Comparison of ENCODE assay signal across 9 mouse cellular contexts in the genomic region with DNA sequence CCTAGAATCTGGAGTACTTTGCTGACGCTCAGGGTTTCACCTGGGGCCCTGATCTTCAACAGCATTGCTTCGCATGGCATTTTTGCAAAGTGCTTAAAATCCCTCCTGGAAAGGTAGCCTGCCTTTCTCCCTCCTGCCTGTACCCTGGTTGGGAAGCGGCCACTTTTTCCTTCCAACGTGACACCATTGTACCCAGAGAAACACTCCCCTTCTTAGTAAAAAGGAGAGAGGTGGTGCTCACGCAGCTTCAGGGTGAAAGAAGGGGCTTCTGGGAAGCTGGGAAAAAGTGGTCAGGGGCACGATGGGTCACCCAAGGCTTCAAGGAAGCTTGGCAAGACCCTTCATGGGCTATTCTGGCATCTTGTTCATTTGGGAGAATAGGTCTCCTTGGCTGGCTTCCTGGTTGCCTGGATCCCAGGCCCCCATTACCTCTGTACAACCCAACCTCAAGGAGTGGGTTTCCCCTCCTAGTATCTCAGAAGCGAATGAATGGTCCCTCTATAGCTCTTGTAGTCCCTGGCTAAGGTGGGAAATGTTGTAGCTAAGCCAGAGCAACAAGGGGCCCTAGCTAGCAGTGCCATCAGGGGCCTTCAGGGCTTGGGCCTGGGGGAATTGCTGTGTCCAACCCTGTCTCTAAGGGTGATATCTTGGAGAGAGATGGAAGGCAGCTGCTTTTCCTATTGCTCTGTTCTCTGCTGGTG. TPM values are rescaled to one million over a fixed set of nuclear protein-coding genes. Genes with fewer than 3 reads are reported as not detected.
DNase-seq lines count a peak whose midpoint lies in the region; ATAC-seq and TF ChIP-seq lines count a peak whose summit lies in the region.
"Had no signal": no experiment of that assay in that cellular context is flagged by ENCODE, and none has a peak within 500 bp of the region (broad histone marks: within the 10 kb centered on the region; RNA-seq: fewer than 3 reads in every experiment).

No protein-coding gene starts in this region.

- no peak for TF ChIP-seq POLR2A in brain, embryonic 14.5 days (IDR thresholded peaks at IDR 0.05; ENCODE audit: borderline replicate concordance, extremely low read depth, insufficient read depth, insufficient read length, poor library complexity, severe bottlenecking)

- peak overlapping the region; percentile 99 for H3K4me2 ChIP-seq in heart, embryonic 12.5 days
- H3K4me2 ChIP-seq in hindbrain, embryonic 11.5 days (replicated peaks; ENCODE audit: low read depth, low read length) = peak overlapping the region; percentile 87
- H3K4me2 ChIP-seq in liver, embryonic 16.5 days (ENCODE audit: low read depth, low read length) = peak overlapping the region; percentile 86

- H3K27me3 ChIP-seq in heart, embryonic 12.5 days (replicated peaks) = peaks cover 67% of the 10 kb centered on the region
- peaks cover 4% of the 10 kb centered on the region for H3K27me3 ChIP-seq in hindbrain, embryonic 11.5 days (ENCODE audit: control insufficient read depth, insufficient read depth, low read length)
- peaks cover 41% of the 10 kb centered on the region for H3K27me3 ChIP-seq in liver, embryonic 16.5 days (ENCODE audit: control insufficient read depth, insufficient read depth, low read depth, low read length)

- TF ChIP-seq CTCF in brain, embryonic 14.5 days (IDR thresholded peaks at IDR 0.05; ENCODE audit: borderline replicate concordance, extremely low read depth, insufficient read depth, insufficient read length) = no peak

- H3K4me3 ChIP-seq in heart, embryonic 12.5 days = peak overlapping the region; percentile 75
- H3K4me3 ChIP-seq in hindbrain, embryonic 11.5 days (ENCODE audit: low read depth, low read length) = peak overlapping the region; percentile 72
- H3K4me3 ChIP-seq in liver, embryonic 16.5 days (ENCODE audit: low read depth, low read length) = peak overlapping the region; percentile 63

- WGBS in heart, embryonic 12.5 days = 32% methylated on average over 7 of the region's 7 CpGs
- WGBS in hindbrain, embryonic 11.5 days = 22% methylated on average over 7 of the region's 7 CpGs
- WGBS in liver, embryonic 16.5 days (ENCODE audit: insufficient replicate concordance) = 30% methylated on average over 7 of the region's 7 CpGs

- H3K36me3 ChIP-seq in heart, embryonic 12.5 days = no peaks in the 10 kb centered on the region
- no peaks in the 10 kb centered on the region for H3K36me3 ChIP-seq in hindbrain, embryonic 11.5 days (ENCODE audit: control insufficient read depth, insufficient read depth, low read length)
- H3K36me3 ChIP-seq in liver, embryonic 16.5 days (ENCODE audit: control insufficient read depth, insufficient read depth) = no peaks in the 10 kb centered on the region

- ATAC-seq in heart, embryonic 12.5 days (ENCODE audit: insufficient number of reproducible peaks, low FRiP score) = no peak
- no peak for ATAC-seq in hindbrain, embryonic 11.5 days (ENCODE audit: low FRiP score)
- ATAC-seq in liver, embryonic 16.5 days (ENCODE audit: low read depth) = no peak

- peaks cover 8% of the 10 kb centered on the region; the same call in 1 of the 2 replicates for H3K9me3 ChIP-seq in heart, embryonic 12.5 days (replicated peaks)
- no peaks in the 10 kb centered on the region for H3K9me3 ChIP-seq in hindbrain, embryonic 11.5 days (ENCODE audit: control insufficient read depth, low read length)
- H3K9me3 ChIP-seq in liver, embryonic 16.5 days (replicated peaks; ENCODE audit: control insufficient read depth, low read length) = no peaks in the 10 kb centered on the region

- no peak overlapping the region for H3K27ac ChIP-seq in heart, embryonic 12.5 days (ENCODE audit: poor library complexity, severe bottlenecking)
- no peak overlapping the region for H3K27ac ChIP-seq in hindbrain, embryonic 11.5 days (ENCODE audit: low read depth, low read length)
- no peak overlapping the region for H3K27ac ChIP-seq in liver, embryonic 16.5 days (ENCODE audit: low read length)
- H3K27ac ChIP-seq: macrophage had no signal

- DNase-seq in heart, postnatal 14 days = no peak
- peak; percentile 14 for DNase-seq in brain, embryonic 14.5 days (ENCODE audit: low read depth)
- peak; percentile 15 for DNase-seq in hindbrain, embryonic 11.5 days (ENCODE audit: low spot score)
- no peak for DNase-seq in thymus, postnatal 25 days
- DNase-seq in ovary, postnatal 14 days (ENCODE audit: low spot score) = no peak
- DNase-seq in MN1 (ENCODE audit: low spot score) = no peak

- peak overlapping the region; percentile 76; the same call in 1 of the 2 replicates for H3K9ac ChIP-seq in heart, embryonic 12.5 days
- peak overlapping the region; percentile 74 for H3K9ac ChIP-seq in hindbrain, embryonic 11.5 days (ENCODE audit: low read depth, low read length)
- no peak overlapping the region for H3K9ac ChIP-seq in liver, embryonic 16.5 days (ENCODE audit: low read depth, low read length)

- intact Hi-C loops in heart, postnatal 14 days (cut with DNase I) = no loop called here

- H3K4me1 ChIP-seq in heart, embryonic 12.5 days (replicated peaks) = peaks cover 39% of the 10 kb centered on the region
- H3K4me1 ChIP-seq in hindbrain, embryonic 11.5 days (replicated peaks; ENCODE audit: control insufficient read depth, insufficient read depth, low read length) = peaks cover 9% of the 10 kb centered on the region
- H3K4me1 ChIP-seq in liver, embryonic 16.5 days (ENCODE audit: control insufficient read depth, low read depth, low read length) = peaks cover 5% of the 10 kb centered on the region

RNA-seq across cellular contexts. Expression of gene Rims3, which starts 0.9 kb away (rescaled TPM):
- polyA plus RNA-seq in heart, embryonic 12.5 days (2016; fragmentation: Nextera tagmentation; extraction: Ambion mirVana) = 1.4 and 1.8 TPM in 2 replicates
- total RNA-seq in heart, postnatal 14 days (2021) = under 1 TPM; 0.12 to 0.22 TPM
- 21.8 and 39.8 TPM in 2 replicates for polyA plus RNA-seq in brain, embryonic 14.5 days (2012; rRNA removed)
- 3.5 and 3.6 TPM in 2 replicates for polyA plus RNA-seq in hindbrain, embryonic 11.5 days (2014; fragmentation: Nextera tagmentation; extraction: Ambion mirVana)
- polyA plus RNA-seq in liver, embryonic 16.5 days (2015; fragmentation: Nextera tagmentation; extraction: Ambion mirVana) = 0.21 and 0.25 TPM in 2 replicates

RNA-seq across cellular contexts. Expression of gene Nfyc, which starts 24.1 kb away (rescaled TPM):
- polyA plus RNA-seq in heart, embryonic 12.5 days (2016; fragmentation: Nextera tagmentation; extraction: Ambion mirVana) = 102 and 108 TPM in 2 replicates
- 10 to 100 TPM; 66.3 to 67.9 TPM for total RNA-seq in heart, postnatal 14 days (2021)
- polyA plus RNA-seq in brain, embryonic 14.5 days (2012; rRNA removed) = 160 and 212 TPM in 2 replicates
- 123 and 126 TPM in 2 replicates for polyA plus RNA-seq in hindbrain, embryonic 11.5 days (2014; fragmentation: Nextera tagmentation; extraction: Ambion mirVana)
- 44.6 and 47.4 TPM in 2 replicates for polyA plus RNA-seq in liver, embryonic 16.5 days (2015; fragmentation: Nextera tagmentation; extraction: Ambion mirVana)

Comparison
In these comparisons a context has a peak if more than half of its experiments do, and no peak if none do; other contexts are left out.
1. DNase-seq: peak in brain, embryonic 14.5 days (single experiment) and hindbrain, embryonic 11.5 days (single experiment); none in heart, postnatal 14 days (0 of 2), thymus, postnatal 25 days (single experiment), ovary, postnatal 14 days (single experiment) and MN1 (single experiment).
2. Peak in every context shown above with its lines, with median percentiles within 50 percentile points of each other: H3K4me2 ChIP-seq and H3K4me3 ChIP-seq.